Mouse (Mus musculus): ENCODE data around the gene Olfr214. TPM values are rescaled to one million over a fixed set of nuclear protein-coding genes. Genes with fewer than 3 reads are reported as not detected.
"Not testable (repeated sequence)": the region's sequence is repeated elsewhere in the genome, so short reads cannot be mapped to it uniquely, and the experiment has no call there.

Gene Olfr214
- polyA plus RNA-seq, 1 experiment from 2014 or later = not detected

- not testable (repeated sequence) for ATAC-seq (ENCODE audit: insufficient read depth, low FRiP score); H3K9me3 ChIP-seq (replicated peaks; ENCODE audit: control insufficient read depth, low read length); H3K4me2 ChIP-seq (ENCODE audit: low read depth, low read length); H3K4me3 ChIP-seq (replicated peaks; ENCODE audit: low read length); H3K27ac ChIP-seq (ENCODE audit: low read length); H3K27me3 ChIP-seq (ENCODE audit: control insufficient read depth, insufficient read depth, low read length); H3K4me1 ChIP-seq (ENCODE audit: control insufficient read depth, insufficient read depth, low read length); H3K9ac ChIP-seq (ENCODE audit: low read length); H3K36me3 ChIP-seq (ENCODE audit: control insufficient read depth, insufficient read depth, low read length)
Measured at GRCm38 (mm10) chr6:116600969-116601368, 46.9 kb downstream of the Olfr214 start.

GRCm38 (mm10) chr6:116607230-116607629 is 53.2 kb downstream of the Olfr214 start:
- no peaks in the 10 kb centered on the region for H3K4me1 ChIP-seq (ENCODE audit: control insufficient read depth, insufficient read depth, low read length)
- H3K9me3 ChIP-seq (replicated peaks; ENCODE audit: control insufficient read depth, low read length) = no peaks in the 10 kb centered on the region
- H3K4me2 ChIP-seq (ENCODE audit: low read depth, low read length) = no peak overlapping the region
- H3K4me3 ChIP-seq (replicated peaks; ENCODE audit: low read length) = no peak overlapping the region
- WGBS = 47% methylated on average over 4 of the region's 4 CpGs
- no peak overlapping the region for H3K9ac ChIP-seq (ENCODE audit: low read length)
- H3K36me3 ChIP-seq (ENCODE audit: control insufficient read depth, insufficient read depth, low read length) = no peaks in the 10 kb centered on the region
- no peak for ATAC-seq (ENCODE audit: insufficient read depth, low FRiP score)
- no peak overlapping the region for H3K27ac ChIP-seq (ENCODE audit: low read length)
- no peaks in the 10 kb centered on the region for H3K27me3 ChIP-seq (ENCODE audit: control insufficient read depth, insufficient read depth, low read length)

Other genes with a start within 250 kb of the Olfr214 start
- gene March8, start 216.2 kb upstream of the Olfr214 start, polyA plus RNA-seq (2015; fragmentation: Nextera tagmentation; extraction: Ambion mirVana) = 31.9 and 34.9 TPM in 2 replicates
- gene Alox5, start 93.1 kb upstream of the Olfr214 start, polyA plus RNA-seq (2015; fragmentation: Nextera tagmentation; extraction: Ambion mirVana) = 3.4 and 3.9 TPM in 2 replicates
- not detected in 2 replicates for gene Olfr211, start 65.1 kb upstream of the Olfr214 start, polyA plus RNA-seq (2015; fragmentation: Nextera tagmentation; extraction: Ambion mirVana)
- not detected in 2 replicates for gene Olfr212, start 47.7 kb upstream of the Olfr214 start, polyA plus RNA-seq (2015; fragmentation: Nextera tagmentation; extraction: Ambion mirVana)
- not detected in 2 replicates for gene Olfr213, start 15.8 kb upstream of the Olfr214 start, polyA plus RNA-seq (2015; fragmentation: Nextera tagmentation; extraction: Ambion mirVana)
- gene Gm5580, start 3.1 kb upstream of the Olfr214 start, polyA plus RNA-seq (2015; fragmentation: Nextera tagmentation; extraction: Ambion mirVana) = 0.32 and 2.3 TPM in 2 replicates
- not detected in 2 replicates for gene Olfr215, start 30.0 kb downstream of the Olfr214 start, polyA plus RNA-seq (2015; fragmentation: Nextera tagmentation; extraction: Ambion mirVana)
- 119 and 123 TPM in 2 replicates for gene Zfp422, start 74.8 kb downstream of the Olfr214 start, polyA plus RNA-seq (2015; fragmentation: Nextera tagmentation; extraction: Ambion mirVana)
- 30.6 and 40.4 TPM in 2 replicates for gene Depp1, start 96.4 kb downstream of the Olfr214 start, polyA plus RNA-seq (2015; fragmentation: Nextera tagmentation; extraction: Ambion mirVana)
- gene Rassf4, start 119.7 kb downstream of the Olfr214 start, polyA plus RNA-seq (2015; fragmentation: Nextera tagmentation; extraction: Ambion mirVana) = 8.8 and 10.3 TPM in 2 replicates
- gene Tmem72, start 162.7 kb downstream of the Olfr214 start, polyA plus RNA-seq (2015; fragmentation: Nextera tagmentation; extraction: Ambion mirVana) = 0.11 and 0.40 TPM in 2 replicates

Measured in stomach, embryonic 16.5 days (tissue).